Mouse (Mus musculus): Measurements from ENCODE around the gene Mllt10. TPM values are rescaled to one million over a fixed set of nuclear protein-coding genes. Genes with fewer than 3 reads are reported as not detected.

Mllt10 gene
- polyA plus RNA-seq, 1 experiment: 32.5 TPM

DNA sequence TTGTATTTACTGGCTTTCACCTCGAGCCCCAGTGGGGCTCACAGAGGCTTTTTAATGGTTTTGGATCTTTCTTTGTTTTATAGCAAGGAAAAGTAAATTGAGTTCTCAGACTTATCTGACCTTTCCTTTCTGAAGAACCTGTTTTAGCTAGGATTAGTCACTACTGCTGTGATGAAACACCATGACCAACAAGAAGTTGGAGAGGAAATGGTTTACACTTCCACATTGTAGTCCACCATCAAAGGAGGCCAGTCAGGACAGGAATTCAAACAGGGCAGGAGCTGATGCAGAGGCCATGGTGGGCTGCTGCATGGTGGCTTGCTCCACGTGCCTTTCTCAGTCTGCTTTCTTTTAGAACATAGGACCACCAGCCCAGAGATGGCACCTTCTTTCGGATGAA, 121.2 kb downstream of the Mllt10 start:
- H3K4me1 ChIP-seq (ENCODE audit: control insufficient read depth, insufficient read depth, low read length): peaks cover 11% of the 10 kb centered on the region
- TF ChIP-seq POLR2A (IDR thresholded peaks at IDR 0.05; ENCODE audit: borderline replicate concordance, low read depth, low read length): no peak
- no peak for TF ChIP-seq CTCF (IDR thresholded peaks at IDR 0.05; ENCODE audit: low read depth, low read length)
- no peak overlapping the region for H3K4me3 ChIP-seq (ENCODE audit: insufficient read depth, low read length)
- H3K27ac ChIP-seq (ENCODE audit: insufficient read depth, low read depth, low read length): no peak overlapping the region

- H3K4me1 ChIP-seq (ENCODE audit: control insufficient read depth, insufficient read depth, low read length): peaks cover 11% of the 10 kb centered on the region
- H3K27ac ChIP-seq (ENCODE audit: insufficient read depth, low read depth, low read length): no peak overlapping the region
- no peak for TF ChIP-seq CTCF (IDR thresholded peaks at IDR 0.05; ENCODE audit: low read depth, low read length)
- no peak for TF ChIP-seq POLR2A (IDR thresholded peaks at IDR 0.05; ENCODE audit: borderline replicate concordance, low read depth, low read length)
- no peak overlapping the region for H3K4me3 ChIP-seq (ENCODE audit: insufficient read depth, low read length)
Measured at GRCm38 (mm10) chr2:18180323-18180722, 125.3 kb downstream of the Mllt10 start.

GRCm38 (mm10) chr2:18181631-18182030, 126.6 kb downstream of the Mllt10 start:
- Histone ChIP-seq H3K4me3 (ENCODE audit: insufficient read depth, low read length) (no peak overlapping the region), H3K27ac (ENCODE audit: insufficient read depth, low read depth, low read length) (no peak overlapping the region), H3K4me1 (ENCODE audit: control insufficient read depth, insufficient read depth, low read length) (peaks cover 5% of the 10 kb centered on the region)
- TF ChIP-seq CTCF (IDR thresholded peaks at IDR 0.05; ENCODE audit: low read depth, low read length): no peak
- TF ChIP-seq POLR2A (IDR thresholded peaks at IDR 0.05; ENCODE audit: borderline replicate concordance, low read depth, low read length): no peak

DNA sequence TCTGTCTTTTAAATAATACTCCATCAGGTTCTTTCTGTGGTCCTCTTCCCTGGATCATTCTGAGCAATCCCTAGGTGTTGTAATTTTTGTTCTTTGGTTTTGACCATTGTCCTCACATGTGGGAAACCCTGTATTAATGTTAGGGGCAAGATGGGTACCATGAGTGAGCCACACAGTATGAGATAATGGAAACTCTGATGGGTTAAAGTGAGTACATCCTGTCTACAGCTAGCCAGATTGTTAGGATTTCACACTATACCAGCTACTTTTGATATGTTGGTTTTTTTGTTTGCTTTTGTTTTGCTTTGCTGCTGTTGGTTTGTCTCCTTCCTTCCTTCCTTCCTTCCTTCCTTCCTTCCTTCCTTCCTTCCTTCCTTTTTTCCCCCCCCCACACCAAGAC, 128.0 kb downstream of the Mllt10 start:
- Histone ChIP-seq H3K4me3 (ENCODE audit: insufficient read depth, low read length) (no peak overlapping the region), H3K4me1 (ENCODE audit: control insufficient read depth, insufficient read depth, low read length) (no peaks in the 10 kb centered on the region), H3K27ac (ENCODE audit: insufficient read depth, low read depth, low read length) (no peak overlapping the region)
- TF ChIP-seq CTCF (IDR thresholded peaks at IDR 0.05; ENCODE audit: low read depth, low read length) (no peak), POLR2A (IDR thresholded peaks at IDR 0.05; ENCODE audit: borderline replicate concordance, low read depth, low read length) (no peak)

DNA sequence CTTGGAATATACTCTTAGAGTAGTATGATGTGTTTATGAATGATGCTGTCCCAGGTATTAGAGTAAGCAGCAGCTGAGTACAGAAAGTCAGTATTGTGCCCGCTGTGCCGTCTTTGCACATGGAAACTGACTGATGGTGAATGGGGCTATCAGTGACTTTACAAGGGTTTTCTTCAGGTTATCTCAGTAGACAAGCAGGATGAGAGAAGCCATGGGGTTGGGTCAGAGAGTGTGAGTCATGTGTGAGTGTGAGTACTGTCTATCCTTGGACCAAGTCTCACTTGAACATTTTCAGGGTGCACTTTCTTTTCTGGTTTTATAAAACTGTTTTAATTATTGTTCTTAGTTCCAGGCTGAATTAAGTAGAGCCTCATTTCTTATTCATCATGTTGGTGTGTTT, 133.3 kb downstream of the Mllt10 start:
- no peak overlapping the region for H3K4me3 ChIP-seq (ENCODE audit: insufficient read depth, low read length)
- H3K4me1 ChIP-seq (ENCODE audit: control insufficient read depth, insufficient read depth, low read length): no peaks in the 10 kb centered on the region
- TF ChIP-seq CTCF (IDR thresholded peaks at IDR 0.05; ENCODE audit: low read depth, low read length): no peak
- no peak for TF ChIP-seq POLR2A (IDR thresholded peaks at IDR 0.05; ENCODE audit: borderline replicate concordance, low read depth, low read length)
- H3K27ac ChIP-seq (ENCODE audit: insufficient read depth, low read depth, low read length): no peak overlapping the region

DNA sequence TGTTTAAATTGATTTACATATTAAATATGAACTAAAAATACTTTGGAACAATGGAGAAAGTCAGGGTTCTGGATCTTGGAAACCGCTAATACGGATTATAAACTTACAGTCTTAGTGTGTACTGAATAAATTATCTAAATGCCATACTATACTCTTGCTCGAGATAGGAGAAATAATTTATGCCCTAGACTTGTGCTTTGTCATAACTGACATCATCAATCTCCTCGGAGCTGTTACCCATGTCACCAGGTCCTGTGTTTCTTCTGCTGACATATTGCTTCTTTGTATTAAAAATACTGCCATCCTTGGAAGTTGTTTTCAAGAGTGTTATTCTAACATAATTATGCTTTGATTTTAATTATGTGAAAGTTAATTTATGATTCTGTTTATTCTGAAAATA, 140.2 kb downstream of the Mllt10 start:
- TF ChIP-seq POLR2A (IDR thresholded peaks at IDR 0.05; ENCODE audit: borderline replicate concordance, low read depth, low read length) (no peak), CTCF (IDR thresholded peaks at IDR 0.05; ENCODE audit: low read depth, low read length) (no peak)
- H3K27ac ChIP-seq (ENCODE audit: insufficient read depth, low read depth, low read length): no peak overlapping the region
- no peak overlapping the region for H3K4me3 ChIP-seq (ENCODE audit: insufficient read depth, low read length)
- H3K4me1 ChIP-seq (ENCODE audit: control insufficient read depth, insufficient read depth, low read length): no peaks in the 10 kb centered on the region

GRCm38 (mm10) chr2:18195691-18196396, 140.8 kb downstream of the Mllt10 start:
- Histone ChIP-seq H3K27ac (ENCODE audit: insufficient read depth, low read depth, low read length) (no peak overlapping the region), H3K4me3 (ENCODE audit: insufficient read depth, low read length) (no peak overlapping the region), H3K4me1 (ENCODE audit: control insufficient read depth, insufficient read depth, low read length) (no peaks in the 10 kb centered on the region)
- no peak for TF ChIP-seq CTCF (IDR thresholded peaks at IDR 0.05; ENCODE audit: low read depth, low read length)
- TF ChIP-seq POLR2A (IDR thresholded peaks at IDR 0.05; ENCODE audit: borderline replicate concordance, low read depth, low read length): no peak

DNA sequence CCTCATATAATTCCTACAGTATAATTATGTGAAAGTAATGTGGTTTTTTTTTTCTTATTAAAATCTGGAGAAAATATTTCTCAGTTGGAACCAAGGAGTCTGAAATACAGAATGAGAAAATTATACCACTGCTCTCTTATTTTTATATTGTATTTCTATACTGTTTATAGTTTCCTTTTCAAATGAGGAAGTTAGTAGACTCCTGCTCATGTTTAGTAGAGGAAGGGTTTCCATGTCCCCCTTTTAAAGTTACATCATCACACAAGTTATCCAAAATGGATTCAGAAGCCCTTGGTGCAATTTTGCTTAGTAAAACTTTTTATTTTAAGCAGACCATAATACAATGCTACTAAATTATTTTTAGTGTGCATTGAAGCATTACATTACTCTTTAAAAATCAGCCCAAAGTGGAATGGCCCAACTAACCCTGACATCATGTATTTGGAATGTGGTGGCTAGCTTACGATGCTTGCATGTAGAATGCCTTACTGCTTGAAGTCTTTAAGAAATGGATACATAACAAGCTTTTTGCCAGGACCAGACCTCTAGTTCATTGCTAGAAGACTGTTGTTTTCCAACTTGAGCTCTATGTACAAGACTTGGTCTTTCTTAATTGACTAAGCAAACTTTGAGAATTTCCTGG, 146.9 kb downstream of the Mllt10 start:
- TF ChIP-seq POLR2A (IDR thresholded peaks at IDR 0.05; ENCODE audit: borderline replicate concordance, low read depth, low read length) (no peak), CTCF (IDR thresholded peaks at IDR 0.05; ENCODE audit: low read depth, low read length) (no peak)
- no peak overlapping the region for H3K27ac ChIP-seq (ENCODE audit: insufficient read depth, low read depth, low read length)
- no peak overlapping the region for H3K4me3 ChIP-seq (ENCODE audit: insufficient read depth, low read length)
- peaks cover 6% of the 10 kb centered on the region for H3K4me1 ChIP-seq (ENCODE audit: control insufficient read depth, insufficient read depth, low read length)

- peaks cover 6% of the 10 kb centered on the region for H3K4me1 ChIP-seq (ENCODE audit: control insufficient read depth, insufficient read depth, low read length)
- H3K27ac ChIP-seq (ENCODE audit: insufficient read depth, low read depth, low read length): no peak overlapping the region
- no peak overlapping the region for H3K4me3 ChIP-seq (ENCODE audit: insufficient read depth, low read length)
- TF ChIP-seq POLR2A (IDR thresholded peaks at IDR 0.05; ENCODE audit: borderline replicate concordance, low read depth, low read length) (no peak), CTCF (IDR thresholded peaks at IDR 0.05; ENCODE audit: low read depth, low read length) (no peak)
Measured at GRCm38 (mm10) chr2:18202923-18203322, 147.9 kb downstream of the Mllt10 start.

DNA sequence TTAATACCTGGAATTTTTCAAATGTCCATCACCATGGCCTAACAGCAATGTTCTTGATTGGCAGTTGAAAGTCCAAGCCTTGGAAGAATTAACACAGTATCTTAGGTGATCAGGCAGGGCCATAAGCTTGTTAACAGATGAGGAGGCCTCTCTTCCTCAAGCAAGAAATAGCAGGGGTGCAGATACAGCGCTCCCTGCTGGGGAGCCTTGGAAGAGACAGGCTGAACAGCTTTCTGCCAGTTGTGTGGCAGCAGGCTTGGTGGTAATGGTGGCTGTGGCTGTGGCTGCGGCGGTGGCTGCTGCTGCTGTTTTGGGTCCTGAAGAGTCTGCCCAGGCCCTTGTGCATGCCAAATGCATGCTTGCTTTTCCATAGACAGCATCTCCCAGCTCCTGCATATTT, 150.1 kb downstream of the Mllt10 start:
- no peak overlapping the region for H3K4me3 ChIP-seq (ENCODE audit: insufficient read depth, low read length)
- H3K4me1 ChIP-seq (ENCODE audit: control insufficient read depth, insufficient read depth, low read length): peaks cover 6% of the 10 kb centered on the region
- TF ChIP-seq POLR2A (IDR thresholded peaks at IDR 0.05; ENCODE audit: borderline replicate concordance, low read depth, low read length) (no peak), CTCF (IDR thresholded peaks at IDR 0.05; ENCODE audit: low read depth, low read length) (peak; percentile 53)
- no peak overlapping the region for H3K27ac ChIP-seq (ENCODE audit: insufficient read depth, low read depth, low read length)

Data from bone marrow macrophage, adult 2 months (primary cell).